Mouse (Mus musculus) monocyte, adult 2 months (primary cell): ENCODE measurements around the gene Popdc3.
"Not testable (repeated sequence)": the region's sequence is repeated elsewhere in the genome, so short reads cannot be mapped to it uniquely, and the experiment has no call there.

Experiments
- DNase-seq, 2 experiments: peaks; one replicate each; pipeline ENCODE4 v3.0.0; 2022; ENCODE audit warnings: low spot score in 2 of 2, low read depth in 1 of 2

Popdc3 gene

DNA sequence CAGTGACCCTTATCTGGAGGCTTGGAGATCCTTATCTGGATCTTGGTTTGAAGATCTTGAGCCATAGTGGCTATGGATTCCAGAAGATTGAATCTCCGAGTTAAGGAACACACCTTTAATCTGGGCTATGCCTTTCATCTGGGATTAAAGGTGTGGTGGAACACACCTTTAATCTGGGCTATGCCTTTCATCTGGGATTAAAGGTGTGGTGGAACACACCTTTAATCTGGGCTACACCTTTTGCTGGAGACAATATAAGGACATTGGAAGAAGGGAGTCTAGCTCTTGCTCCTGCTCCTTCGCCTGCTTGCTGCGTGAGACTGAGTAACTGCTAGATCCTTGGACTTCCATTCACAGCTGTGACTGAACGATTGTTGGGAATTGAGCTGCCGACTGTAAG lies at the start of gene Popdc3:
Gene Popdc3, plus strand, starts transcription at position 301 of the 400 bp plus-strand sequence.
- not testable (repeated sequence) for DNase-seq

DNA sequence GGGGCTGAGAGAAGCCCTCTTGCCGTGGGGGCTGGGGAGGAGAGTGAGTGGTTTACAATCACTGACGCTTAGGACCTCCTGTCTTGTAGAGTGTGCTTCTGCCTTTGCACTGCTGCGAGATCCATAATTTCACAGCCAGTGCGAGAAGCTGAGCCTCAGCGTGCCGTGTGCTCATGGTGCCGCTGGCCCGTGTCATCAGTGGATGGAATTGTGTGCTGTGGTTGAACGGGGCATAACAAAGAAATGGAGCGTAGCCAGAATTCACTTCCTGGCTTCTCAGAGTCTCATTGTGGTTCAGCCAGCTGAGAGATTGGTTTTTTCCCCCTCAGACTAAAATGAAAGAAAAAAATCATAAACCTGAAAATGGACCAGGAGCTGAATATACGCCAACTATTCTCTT lies 48.8 kb upstream of the Popdc3 start:
- DNase-seq = no peak

DNA sequence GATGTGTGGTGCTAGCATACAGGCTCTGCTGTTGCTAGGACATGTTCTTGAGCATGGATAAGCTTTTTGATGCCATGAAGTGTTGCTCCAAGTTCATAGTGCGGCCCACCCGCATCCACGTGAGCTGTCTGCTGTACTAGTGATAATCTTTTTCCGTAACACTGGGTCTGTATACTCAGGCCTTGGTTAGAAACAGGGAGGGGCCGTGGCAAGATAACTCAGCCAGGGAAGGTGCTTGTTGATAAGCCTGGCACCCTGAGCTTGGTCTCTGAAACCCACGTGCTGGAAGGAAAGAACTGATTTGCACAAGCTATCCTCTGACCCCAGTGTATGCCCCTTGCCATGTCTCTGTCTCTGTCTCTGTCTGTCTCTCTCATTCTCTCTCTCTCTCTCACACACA lies 47.9 kb upstream of the Popdc3 start:
- DNase-seq = no peak

DNA sequence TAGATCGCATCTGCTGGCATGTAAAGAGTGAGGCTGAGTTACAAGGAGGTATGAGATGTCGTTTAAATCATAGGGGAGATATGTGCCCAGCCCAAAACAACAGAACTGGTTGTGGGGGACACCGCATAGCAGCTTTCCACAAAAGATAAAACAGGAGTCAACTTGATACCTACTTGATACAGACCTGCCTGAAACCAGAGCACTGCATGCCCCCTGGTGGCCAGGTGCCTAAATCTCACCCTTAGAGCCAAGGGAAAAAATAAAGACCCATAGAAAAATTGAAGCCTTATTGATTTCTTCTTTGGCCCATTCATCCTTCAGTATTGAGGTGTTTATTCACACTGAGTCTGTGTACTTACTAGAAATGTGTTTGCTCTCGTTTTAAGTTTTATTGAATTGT lies 45.5 kb upstream of the Popdc3 start:
- no peak for DNase-seq

DNA sequence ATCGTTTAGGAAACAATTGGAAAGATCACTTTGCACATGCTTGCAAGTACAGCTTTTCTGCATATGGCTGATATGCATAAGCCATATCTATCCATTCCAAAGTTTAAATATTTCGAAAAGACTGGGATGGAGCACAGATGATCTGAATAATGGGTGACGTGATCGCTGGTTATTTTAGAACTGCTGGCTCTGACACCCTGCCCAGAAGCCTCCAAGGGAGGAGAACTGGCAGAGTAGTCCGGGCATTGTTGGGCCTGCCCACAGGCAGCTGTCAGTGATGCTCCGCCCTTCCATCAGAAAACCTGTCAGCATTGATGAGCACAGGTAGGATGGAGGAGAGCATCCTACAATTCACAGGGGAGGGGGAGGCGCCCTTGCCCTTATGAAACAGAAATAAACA lies 41.1 kb upstream of the Popdc3 start:
- DNase-seq = no peak

DNA sequence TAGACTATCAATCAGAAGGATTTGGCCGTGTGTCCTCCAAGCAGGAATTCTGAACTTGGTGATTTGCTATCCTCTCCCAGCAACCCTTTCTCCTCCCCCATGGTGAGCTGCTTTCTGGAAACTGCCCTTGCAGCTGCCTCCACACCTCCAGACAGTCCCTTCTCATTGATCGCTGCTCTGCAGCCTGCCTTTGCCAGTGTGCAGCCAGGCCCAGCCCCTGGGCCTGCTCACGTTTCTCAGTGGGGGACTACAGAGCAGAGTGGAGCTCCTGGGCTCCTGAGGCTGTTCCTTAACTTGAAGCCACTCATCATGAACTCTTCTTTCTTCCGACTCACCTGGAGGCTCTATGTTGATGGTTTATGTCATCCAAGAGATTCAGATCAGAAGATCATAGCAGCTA lies 38.0 kb upstream of the Popdc3 start:
- no peak for DNase-seq

DNA sequence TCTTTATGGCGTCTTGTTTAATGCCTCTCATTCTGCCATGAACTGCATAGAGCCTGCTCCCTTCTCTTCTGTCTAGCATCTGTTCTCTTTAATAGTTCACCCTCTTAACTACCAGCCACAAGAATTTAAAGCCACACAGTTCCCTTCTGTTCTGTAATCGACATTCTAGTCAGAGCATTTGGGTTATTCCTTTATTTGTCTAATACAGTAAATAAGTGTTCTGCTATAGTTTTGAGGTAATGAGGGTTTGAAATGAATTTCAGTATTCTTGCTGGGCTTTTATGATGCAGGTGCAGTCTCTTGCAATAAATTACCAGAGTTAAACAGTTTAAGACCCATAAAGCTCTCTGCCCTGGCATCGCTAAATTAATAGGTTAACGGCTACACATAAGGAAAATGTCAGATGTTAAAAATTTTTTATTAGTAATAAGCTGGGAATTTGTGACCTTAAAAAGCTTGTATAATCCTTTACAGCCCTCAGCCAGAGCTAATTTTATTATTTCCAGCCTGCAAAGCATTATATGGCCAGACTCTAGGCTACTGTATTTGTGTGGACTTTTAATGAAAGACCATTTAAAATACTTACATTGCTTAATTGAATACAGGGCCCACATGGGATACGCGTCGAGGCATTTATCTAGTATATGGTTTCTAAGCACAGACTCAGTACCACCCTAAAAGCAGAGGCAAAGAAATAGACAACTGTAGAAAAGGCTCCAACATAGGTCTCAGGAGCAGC lies 37.3 kb upstream of the Popdc3 start:
- DNase-seq = no peak

DNA sequence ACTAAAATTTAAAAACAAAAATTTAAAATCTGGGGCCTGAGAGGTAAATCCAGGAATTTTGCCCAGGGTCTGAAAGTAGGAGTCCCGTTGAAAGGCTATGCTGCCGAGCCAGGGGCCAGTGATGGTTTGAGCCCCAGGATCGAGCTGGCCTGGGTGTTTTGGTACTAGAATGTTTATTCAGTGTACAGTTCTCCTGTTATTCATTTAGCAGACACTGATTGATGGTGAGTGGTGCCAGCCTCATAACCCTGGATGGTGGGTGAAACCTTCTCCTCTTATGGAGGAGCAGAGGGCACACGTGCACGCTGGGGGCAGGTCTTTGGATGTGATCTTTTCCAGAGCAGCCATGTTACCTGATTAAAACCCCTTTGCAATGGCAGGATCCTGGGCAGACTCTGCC lies 35.5 kb upstream of the Popdc3 start:
- DNase-seq = no peak

DNA sequence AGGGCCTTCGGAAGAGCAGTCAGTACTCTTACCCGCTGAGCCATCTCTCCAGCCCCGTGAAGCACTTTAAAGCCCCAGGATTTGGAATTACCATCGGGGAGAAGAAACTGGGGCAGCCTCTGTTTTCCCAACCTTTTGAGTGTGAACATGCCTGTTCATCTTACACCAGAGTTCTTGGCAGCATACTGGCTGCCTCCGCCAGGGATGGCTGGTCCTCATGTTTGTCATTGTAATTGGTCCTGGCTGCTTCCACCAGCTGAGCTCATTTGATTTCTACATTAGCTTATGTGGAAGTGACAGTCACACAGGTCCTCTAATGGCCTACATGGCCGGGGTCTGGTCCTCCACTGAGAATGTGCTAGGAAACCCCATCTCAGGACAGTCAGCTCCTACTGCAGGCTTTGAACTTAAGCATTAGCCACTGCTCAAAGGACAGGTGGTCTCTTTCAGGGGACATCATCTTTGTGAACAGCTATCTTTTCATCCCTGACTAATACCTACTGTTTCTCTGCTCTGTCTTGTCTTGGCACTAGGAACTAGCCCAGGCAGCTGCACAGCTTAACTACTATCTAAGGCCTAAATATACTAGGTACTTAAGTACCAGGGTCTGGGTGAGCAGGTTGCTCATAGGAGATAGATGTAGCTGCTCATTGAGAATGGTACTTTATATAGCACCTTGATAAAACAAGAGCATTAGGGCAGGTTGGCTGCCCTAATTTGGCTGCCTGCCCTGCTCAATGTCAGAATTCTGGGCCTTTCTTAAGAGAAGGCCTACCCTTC lies 33.7 kb upstream of the Popdc3 start:
- no peak for DNase-seq

DNA sequence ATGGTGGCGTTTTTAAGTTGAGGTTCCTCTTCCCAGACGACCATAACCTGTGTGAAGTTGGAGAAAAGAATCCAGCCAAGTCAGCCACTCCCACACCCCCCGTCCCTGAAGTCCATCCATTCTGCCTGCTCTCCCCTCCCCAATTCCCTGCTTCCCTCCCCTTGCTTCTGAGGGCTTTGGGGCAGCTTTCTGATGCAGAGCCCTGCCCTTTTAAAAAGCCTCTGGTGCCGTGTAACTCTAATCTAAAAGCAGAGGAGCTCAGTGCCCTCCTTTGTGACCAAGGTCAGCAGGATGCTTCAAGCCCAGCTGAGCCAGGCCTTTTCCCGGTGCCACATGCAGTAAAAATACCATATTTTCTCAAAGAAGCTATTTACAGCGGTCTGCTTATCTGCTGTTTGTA lies 31.1 kb upstream of the Popdc3 start:
- no peak for DNase-seq

DNA sequence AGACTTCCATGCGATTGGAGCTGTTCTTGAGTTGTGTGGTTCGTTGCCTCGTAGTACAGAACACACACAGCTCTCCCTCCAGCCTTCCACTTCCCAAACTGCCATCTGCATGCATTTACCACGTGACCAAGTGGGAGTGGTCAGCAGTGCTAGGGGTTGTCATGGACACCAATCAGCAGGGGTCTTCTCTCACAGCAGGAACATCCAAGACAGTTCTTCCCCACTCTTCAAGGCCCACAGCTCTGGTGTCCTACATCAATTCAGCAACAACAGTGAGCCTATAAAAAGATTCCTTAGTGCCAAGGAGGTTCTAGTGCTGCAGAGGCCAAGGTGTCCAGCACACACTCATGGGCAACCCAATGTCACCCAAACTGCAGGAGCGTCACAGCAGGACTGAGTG lies 26.8 kb upstream of the Popdc3 start:
- no peak for DNase-seq

DNA sequence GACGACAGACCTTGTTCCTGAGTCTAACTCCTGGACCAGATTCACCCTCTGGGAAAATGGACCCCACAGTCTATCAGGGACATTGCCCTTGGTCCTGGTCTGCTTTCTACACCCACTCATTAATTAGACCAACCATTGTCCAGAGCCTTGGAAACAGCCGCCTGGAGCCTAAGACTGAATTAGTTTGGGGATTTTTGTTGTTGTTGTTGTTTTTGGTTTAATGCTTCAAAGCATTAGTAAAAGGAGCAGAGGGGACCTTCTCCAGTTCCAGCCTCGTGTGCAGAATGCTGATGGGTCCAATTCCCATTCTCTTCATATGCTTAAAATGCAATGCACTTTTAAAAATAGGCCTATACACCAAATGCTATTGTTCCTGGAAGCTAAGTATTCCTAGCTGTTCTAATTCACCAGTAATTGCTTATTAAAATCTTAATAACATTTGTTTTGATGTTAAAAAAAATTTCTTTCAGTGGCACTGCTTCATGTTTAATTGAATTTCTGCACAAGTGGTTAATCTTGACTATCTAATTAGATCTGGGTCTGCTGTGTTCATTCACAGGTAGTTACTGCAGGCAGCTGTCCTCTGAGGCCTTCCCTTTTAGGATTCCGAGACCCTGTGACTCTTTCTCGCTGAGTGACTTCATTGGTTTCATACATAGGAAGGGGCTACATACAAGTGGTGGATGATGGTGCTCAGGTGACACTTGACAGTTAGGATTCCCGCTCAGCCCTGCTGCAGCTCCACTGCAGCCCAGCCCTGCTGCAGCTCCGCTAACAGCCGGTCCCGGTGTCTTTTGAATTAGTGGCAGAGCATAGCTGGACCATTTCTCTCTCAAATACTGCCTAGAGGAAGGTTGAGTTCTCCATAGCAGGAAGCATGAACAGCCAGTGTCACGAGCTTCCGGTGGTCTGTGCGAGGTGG lies 25.9 kb upstream of the Popdc3 start:
- DNase-seq = no peak

DNA sequence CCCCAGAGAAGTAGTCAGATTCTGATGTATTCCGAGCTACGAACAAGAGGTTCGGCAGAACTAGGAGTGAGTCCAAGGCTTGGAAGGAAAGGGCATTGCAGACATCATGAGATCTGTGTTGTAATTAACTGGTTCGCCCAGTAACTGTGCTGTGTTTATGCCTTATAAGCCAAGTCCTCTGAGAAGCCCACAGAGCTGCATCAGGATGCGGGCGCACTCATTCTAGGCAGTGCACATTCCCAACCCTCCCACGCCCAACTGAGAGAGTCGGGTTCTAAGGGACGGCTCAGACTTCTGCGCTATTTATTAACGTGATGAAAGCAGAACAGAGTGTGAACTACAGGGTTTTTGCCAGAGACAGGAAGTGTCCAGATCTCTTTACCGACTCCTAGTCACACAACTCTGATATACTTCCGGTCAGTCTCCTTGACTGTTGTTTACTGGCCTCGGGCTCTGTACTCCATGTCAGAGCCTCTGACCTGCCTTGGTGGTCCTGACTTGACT lies 23.3 kb upstream of the Popdc3 start:
- DNase-seq = no peak

DNA sequence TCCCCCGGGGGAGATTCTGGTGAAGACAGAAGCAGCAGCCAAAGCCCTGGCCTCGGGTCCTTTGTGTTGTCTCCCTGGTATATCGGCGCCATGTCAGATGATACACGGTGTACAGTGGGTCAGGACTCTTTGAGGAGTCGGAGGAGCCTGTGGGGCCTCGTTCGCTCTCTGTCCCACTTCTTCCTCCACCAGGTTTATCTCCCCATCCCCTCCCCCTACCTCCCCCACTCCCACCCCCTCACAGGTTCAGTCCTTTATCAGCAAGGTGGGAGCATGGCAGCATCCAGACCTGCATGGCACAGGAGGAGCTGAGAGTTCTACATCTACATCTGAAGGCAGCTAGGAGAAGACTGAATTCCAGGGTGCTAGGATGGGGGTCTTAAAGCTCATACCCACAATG lies 12.0 kb upstream of the Popdc3 start:
- DNase-seq = no peak

DNA sequence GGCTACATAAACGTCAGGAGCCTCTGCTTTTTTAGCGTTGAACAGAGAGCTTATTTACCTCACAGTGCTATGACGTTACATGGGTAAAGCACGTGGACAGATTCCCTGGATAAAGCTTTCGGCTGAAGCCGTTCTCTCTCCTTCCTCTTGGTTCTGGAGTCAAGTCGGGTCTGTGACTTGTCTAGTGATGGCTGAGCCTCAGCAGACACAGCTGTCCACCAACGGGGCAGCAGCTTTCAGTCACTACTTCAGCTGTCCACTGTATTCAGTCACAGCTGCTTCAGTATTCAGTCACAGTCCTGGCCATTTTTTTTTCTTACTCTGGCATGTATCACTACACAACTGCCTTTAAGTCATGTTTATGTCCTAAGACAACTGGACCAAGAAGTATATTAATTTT lies 4.0 kb upstream of the Popdc3 start:
- DNase-seq = no peak

DNA sequence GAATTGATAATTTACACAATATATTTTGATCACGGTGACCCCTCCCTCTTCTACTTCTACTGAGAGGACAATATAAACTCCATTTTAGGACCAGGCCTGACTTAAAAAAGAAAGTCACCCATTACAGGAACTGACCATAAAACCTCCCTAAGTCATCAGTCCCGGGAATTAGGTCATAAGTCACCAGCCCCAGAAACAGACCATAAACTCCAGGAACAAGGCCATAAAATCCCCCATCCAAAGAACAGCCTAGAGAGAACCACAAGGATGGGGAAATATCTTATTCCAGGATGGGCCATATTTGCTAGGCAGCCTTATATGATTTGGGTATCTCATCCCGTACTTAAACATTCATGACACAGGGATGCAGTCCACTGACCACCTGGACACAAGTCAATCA lies 3.6 kb upstream of the Popdc3 start:
- no peak for DNase-seq

DNA sequence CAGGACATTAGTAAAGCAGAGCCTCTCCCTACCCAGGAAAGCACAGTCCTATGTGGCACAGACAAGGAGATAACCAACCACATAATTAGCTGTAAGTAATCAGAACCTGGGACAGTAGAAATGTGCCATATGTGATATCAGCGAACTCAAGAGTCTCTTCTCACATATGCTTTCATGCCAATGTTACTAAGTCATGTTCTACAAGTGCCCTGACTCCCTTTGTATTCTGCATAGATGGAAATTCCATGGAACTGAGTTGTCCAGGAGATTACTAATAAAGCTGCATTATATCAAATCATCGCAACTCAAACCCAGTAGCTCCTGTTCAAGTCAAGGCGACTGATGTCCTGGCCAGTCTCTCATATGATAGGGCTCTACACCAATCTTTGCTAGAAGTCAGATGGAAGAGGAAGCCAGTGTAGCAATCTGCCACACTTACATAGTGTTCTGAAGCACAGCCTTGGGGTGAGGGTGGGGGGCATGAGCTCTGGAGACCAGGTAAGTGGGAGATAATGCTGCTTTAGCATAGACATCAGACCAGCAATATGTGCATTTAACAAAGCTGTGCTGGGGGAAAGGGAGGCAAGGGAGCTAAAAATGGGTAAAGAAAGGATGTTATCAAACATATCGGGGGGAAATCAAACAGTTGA lies 2.9 kb downstream of the Popdc3 start:
- no peak for DNase-seq

DNA sequence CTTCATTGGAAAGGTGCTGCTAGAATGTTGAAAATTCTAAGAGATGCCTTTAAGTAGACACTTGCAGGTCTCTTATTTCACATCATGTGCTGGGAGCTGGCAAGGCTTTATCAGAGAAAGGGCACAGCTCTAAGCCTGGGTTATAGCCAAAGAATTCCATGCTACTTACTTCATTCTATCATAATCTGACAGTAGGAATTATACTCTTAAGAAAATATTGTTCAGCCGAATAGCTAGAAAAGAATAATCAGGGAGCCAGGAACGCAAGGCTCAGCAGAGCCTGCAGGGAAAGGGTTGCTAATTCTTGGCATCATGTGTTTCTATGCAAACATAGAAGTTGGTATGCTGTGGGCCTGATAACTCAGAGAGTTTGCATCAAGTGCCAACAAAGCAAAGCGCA lies 3.4 kb downstream of the Popdc3 start:
- DNase-seq = no peak

DNA sequence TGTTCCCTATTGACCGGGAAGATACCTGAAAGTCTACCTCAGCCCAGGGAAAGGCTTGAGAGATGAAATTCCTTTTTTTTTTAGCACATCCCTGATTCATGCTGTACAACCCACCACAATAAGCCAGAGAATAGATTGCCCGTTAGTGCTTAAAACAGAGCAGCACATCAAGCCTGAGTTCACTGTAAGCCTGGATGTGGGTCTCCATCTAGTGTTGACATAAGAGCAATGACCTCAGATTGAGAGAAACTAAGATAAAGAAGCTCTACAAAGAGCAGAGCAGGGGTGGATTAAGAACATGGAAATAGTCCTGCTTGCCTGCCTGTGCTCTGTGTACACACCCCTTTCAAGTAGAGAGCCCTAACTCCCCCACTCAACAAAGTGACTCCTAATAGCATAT lies 7.6 kb downstream of the Popdc3 start:
- no peak for DNase-seq

DNA sequence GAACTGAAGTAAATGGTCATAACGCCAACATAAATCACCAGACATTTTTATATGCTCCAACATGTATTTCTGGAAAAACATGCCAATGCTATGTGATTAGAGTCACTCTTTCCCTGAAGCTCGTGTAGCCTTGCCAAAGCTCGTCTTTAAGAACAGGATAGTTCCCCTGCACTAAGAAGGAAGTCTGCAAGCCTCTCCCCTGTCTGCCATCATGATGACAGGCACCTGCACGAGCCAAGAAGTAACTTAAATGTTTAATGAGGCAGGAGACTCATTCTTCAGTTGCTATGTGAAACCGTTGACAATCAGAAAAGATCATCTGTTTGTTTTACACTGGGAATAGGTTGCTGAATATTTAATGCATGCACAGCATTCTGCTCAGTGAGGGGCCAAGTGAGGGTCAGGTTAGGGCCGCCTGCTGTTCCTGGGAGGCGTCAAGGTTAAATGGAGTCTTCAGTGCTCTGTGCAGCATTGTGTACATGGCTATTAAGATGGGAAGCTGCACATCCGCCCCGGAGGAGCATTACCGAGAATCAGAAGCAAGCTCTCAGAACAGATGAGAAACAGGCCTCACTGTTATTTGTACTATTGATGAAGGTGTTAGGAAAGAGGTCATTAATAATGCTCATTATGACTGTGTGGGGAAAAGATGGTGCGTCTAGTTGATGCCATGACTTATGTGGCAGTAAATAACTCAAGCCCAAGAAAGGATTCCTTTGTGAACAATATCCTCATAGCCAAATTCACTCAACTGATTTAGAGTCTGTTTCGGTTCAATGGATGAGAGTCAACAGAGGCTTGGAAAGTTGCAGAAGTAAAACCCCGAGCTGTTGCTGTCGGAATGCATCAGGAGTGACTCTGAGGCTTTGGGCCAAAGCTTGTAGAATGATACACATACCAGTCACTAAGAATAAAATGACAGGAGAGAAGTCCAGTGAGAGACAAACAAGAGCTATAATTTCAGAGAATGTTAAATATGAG lies 15.7 kb downstream of the Popdc3 start:
- DNase-seq = no peak
